Mouse (Mus musculus): ENCODE measurements around the gene Fbxo24. TPM values are rescaled to one million over a fixed set of nuclear protein-coding genes. Genes with fewer than 3 reads are reported as not detected.
A peak's percentile ranks its signal among the peaks of the same experiment; 100 is the strongest.
"Not testable (repeated sequence)": the region's sequence is repeated elsewhere in the genome, so short reads cannot be mapped to it uniquely, and the experiment has no call there.

Fbxo24 gene
- total RNA-seq, 2 experiments from 2014 or later: 0.51 to 1.2 TPM

- no peak for DNase-seq
Measured at GRCm38 (mm10) chr5:137642886-137643285, 14.1 kb upstream of the Fbxo24 start.

- peak; percentile 58 for DNase-seq
Measured at GRCm38 (mm10) chr5:137641054-137641453, 12.3 kb upstream of the Fbxo24 start, which contains the start of gene Sap25. Sap25 (plus strand) TSS chr5:137641334.

- no peak for DNase-seq
Measured at GRCm38 (mm10) chr5:137639472-137639871, 10.7 kb upstream of the Fbxo24 start.

DNA sequence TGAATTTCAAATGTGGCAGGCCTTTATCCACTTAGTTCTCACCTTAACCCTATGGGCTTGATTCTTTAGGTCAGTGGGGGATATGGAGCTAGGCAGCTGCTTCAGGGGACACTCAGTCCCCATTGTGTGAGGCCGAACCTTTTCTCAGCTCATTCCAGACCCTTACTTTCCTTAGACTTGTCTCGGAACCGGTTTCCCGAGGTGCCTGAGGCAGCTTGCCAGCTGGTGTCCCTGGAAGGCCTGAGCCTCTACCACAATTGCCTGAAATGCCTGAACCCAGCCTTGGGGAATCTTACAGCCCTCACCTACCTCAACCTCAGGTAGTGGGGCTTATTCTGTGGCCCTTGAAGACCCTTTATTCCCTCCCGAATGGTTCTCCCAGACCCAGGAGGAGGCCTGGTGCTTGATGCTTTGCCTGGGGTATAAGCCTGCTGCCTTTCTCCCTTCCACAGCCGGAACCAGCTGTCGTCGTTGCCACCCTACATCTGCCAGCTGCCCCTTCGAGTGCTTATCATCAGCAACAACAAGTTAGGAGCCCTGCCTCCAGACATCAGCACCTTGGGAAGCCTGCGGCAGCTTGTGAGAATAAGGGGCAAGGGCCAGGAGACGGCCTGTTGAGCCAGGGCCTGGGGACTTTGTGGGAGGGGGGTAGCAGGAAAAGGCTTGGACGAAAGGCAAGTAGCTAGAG is 4.7 kb upstream of the Fbxo24 start:
- no peak for DNase-seq

DNA sequence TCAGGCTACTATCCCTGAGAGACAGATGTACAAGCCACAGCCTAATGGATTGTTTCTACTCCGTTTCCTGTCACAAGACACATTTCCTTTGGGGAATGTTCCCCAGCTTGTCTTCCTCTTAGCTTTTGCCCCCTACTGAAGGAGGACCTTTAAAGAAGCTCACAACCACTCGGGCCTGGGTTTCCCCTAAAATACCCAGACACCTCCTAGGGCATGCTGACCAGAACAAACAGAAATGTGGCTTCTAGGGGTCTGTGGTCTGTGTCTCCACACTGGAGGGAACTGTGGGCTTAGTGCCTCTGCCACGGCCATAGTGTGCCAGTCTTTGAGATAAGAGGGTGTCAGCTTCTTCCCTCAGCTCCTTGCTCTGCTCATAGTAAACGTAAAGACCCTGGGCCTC is 2.8 kb upstream of the Fbxo24 start:
- DNase-seq: no peak

DNA sequence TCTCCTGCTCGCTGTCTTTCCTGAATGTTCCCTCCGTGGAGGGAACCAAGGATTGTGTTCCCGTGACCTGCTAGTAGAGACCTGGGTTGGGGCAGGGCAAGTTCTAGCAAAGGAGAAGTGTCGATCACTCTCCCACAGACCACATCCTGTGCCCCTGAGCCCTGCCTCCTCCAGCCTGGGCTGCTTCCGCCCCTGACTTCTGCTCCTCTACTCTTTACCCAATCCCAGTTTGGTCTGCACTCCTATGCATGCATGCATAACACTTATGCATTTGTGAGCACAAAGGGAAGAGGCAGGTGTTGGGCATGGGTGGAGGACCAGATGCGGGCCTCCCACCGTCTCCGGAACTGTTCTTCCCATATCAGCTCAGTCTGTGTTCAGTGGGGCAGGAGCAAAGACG is 2.4 kb upstream of the Fbxo24 start:
- no peak for DNase-seq

GRCm38 (mm10) chr5:137630602-137631001 is 1.8 kb upstream of the Fbxo24 start:
- DNase-seq: no peak

- no peak for DNase-seq
Measured at GRCm38 (mm10) chr5:137629906-137630545, 1.2 kb upstream of the Fbxo24 start.

DNA sequence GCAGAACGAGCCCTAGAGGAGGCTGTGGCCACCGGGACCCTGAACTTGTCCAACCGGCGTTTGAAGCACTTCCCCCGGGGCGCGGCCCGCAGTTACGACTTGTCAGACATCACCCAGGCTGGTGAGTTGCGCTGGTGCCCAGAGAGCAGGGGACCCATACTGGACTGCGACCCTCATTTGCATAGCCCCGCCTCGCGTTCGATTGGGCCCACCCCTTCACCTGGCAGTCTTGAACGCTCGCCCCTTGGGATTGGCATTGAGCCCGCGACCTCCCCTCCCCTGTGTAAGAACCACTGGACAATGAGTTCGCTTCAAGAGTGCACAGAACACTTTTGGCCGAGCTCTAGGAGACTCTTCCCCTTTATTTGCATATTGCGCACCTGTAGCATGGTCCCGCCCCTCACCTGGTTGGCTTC is 512 bp upstream of the Fbxo24 start:
- DNase-seq: no peak

- no peak for DNase-seq
Measured at GRCm38 (mm10) chr5:137627991-137628390, 811 bp downstream of the Fbxo24 start.

DNA sequence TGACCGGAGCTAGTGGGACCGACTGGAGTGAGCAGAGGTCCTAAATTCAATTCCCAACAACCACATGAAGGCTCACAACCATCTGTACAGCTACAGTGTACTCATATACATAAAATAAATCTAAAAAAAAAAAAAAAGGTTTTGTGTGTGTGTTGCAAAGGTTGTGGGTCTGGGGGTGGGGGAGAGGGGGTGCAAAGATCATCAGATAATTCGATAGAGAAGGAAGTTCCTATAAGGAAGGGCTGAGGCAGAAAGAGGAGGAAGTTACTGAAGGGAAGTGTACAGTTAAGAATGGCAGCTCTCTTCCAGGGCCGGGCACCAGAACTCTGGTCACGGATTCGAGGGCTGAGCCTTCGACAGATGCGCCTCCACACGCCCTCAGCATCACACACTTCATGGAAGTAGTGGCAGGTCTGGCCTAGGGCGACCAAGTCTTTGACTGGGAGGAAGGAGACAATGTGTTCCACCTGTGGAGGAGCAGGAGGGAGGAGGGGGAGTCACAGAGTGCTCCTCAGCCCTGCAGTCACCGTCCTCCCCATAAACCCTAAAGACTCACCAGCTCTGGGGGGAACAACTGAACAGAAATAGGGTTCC is 4.8 kb downstream of the Fbxo24 start:
- DNase-seq: no peak

DNA sequence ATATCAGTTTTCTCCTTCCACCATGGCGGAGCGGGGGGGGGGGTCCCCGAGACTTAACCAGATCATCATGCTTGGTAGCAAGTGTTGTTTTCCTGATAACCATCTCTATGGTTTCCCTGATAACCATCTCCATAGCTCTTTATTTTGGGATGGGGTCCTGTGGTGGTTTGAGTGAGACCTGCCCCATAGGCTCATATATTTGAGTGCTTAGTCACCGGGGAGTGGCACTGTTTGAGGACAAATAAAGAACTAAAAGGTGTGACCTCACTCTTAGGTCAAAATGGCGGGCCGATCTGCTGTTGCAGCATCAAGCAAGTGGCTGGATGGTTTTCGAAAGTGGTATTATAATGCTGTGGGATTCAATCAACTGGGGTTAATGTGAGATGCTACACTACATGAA is 13.5 kb downstream of the Fbxo24 start:
- DNase-seq: no peak

GRCm38 (mm10) chr5:137614921-137615320 is 13.9 kb downstream of the Fbxo24 start:
- not testable (repeated sequence) for DNase-seq

DNA sequence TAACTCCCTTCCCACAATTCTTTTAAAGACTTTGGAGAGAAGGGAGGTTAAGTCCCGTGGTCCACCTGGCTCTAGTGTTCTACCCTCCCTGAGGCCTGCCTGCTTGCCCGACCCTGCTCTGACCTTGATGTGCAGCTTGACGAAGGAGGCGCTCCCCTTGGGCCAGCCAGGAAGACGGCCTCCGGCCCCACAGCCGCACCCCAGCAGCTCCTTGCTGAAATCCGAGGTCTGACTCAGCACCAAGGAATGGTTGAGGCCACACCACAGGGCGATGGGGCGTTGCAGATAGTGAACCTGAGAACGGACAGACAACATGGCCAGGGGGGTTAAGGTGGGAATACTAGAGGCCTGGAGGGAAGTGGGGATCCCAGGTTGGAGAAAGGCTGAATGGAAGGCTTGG is 15.3 kb downstream of the Fbxo24 start, which contains the start of gene Pcolce:
Gene Pcolce, minus strand, starts transcription at position 235 of the 400 bp plus-strand sequence.
- DNase-seq: peak; percentile 74

GRCm38 (mm10) chr5:137613076-137613475 is 15.7 kb downstream of the Fbxo24 start:
- peak; percentile 20 for DNase-seq

GRCm38 (mm10) chr5:137611245-137611602 is 17.6 kb downstream of the Fbxo24 start:
- DNase-seq: peak; percentile 82

- peak; percentile 85 for DNase-seq
Measured at GRCm38 (mm10) chr5:137610548-137611244, 18.1 kb downstream of the Fbxo24 start.

DNA sequence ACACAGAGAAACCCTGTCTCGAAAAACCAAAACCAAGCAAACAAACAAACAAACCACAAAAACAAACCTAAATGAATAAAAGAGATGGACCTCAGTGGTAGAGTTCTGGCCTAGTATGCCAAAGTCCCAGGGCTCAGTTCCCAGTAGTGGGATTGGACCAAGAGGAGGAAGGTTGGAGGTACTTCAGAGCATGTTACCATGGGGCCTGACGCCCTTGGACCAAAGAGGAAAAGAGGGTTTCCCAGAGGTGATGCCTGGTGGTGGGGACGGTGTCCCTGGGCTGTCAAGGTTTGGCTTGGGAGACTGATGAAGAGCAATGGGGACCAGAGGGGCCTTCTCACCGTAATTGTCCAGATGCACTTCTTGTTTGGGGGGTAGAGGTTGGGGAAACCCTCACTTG is 18.7 kb downstream of the Fbxo24 start:
- DNase-seq: no peak

DNA sequence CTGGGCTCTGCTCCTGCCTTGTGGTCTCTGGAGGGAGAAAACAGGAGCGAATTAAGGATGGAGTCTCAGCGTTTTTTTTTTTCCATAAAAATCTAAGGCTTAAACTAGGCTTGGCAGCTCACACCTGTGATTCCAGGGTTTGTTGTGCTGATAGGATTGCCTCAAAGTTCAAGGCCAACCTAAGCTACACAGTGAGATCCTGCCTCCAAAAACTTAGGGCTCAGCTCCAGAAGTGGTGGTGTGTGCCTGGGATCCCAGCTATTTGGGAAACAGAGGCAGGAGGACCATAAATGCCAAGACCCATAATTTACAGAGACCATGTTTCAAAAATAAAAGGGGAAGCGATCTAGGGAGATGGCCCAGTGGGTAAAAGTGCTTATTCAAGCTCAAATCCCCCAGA is 19.5 kb downstream of the Fbxo24 start:
- DNase-seq: no peak

DNA sequence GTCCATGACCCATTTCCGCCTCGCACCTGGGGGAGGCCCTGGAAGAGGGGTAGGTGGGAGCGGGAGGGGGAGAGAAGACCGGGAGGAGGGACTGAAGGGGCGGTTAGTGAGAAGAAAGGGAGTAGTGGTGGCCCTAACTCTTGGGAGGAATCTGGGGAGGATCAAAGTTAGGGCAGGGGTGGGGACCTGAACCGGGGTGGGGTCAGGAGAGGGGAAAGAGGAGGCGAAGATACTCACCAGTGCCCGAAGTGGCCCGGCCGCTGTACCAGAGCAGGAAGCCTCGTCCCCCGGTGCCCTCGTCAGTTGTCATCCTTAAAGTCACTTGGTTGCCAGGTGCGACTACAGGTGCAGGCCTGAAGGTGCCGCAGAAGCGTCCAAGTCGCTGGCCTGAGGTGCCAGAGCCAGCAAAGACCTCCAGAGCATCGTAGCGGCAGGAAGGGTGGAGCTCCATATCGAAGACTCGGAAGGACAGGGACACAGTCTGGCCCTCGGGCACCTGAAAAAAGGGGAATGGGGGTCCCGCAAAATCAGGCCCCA is 20.1 kb downstream of the Fbxo24 start:
- no peak for DNase-seq

DNA sequence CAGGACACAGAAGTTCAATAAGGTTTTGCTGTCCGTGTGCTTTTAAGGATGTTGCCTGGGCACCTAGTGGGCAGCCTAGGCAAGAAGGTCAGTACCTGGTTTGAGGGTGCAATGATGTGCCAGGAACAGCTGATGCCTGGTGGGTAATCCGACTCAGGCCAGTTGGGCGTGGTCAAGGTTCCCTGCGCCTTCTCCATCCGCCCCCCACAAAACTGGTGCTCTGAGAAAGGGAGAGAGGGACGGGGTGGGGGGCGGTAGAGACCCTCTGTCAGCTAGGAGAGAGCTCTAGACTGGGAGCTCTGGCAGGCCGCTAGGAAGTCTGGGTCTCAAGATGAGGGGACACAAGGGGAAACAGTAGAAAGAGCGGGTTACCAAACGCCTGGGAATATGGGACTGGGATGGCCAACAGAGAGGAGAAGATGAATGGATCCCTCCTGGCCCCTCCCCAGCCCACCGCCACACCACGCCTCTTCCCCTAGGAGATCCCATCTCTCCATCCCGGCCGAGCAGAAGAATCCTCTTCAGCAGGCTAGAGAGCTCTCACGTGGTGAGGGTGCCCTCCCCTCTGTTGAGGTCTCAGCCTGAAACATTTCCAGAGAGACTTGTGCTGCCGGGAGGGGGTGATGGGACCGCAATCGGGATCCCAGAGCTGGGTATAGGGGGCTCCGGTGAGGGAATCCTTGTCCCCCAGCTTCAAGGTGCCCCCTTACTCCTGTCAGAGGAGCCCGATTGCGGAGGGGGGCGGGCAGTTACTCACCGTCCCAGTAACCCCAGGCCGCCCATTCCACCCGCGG is 20.7 kb downstream of the Fbxo24 start:
- DNase-seq: no peak

- no peak for DNase-seq
Measured at GRCm38 (mm10) chr5:137601365-137601729, 27.5 kb downstream of the Fbxo24 start.
